Mouse (Mus musculus) stomach, postnatal 0 days (tissue): ENCODE measurements at regions not wholly inside any gene's neighbourhood (a gene's known extent, or its start where the extent isn't known, plus 50 kb on each side); places are given as distances from the start of the nearest gene placed in this dataset.
"Not testable (repeated sequence)": the region's sequence is repeated elsewhere in the genome, so short reads cannot be mapped to it uniquely, and the experiment has no call there.

Source experiments
- ATAC-seq: fragments of 200-750 bp; cut with Nextera tagmentation; 2 replicates; pipeline ENCODE4 v1.8.0; 2017; ENCODE audit not compliant: low FRiP score, low TSS enrichment
- DNase-seq: peaks from one replicate; pipeline ENCODE4 v3.0.0-alpha.2; 2016; ENCODE audit warnings: low spot score
- H3K27ac ChIP-seq: fragments of 300-500 bp; sonication (generic); replicated peaks from 2 replicates; pipeline ENCODE4 v1.5.1; 2014; ENCODE audit warnings: mild to moderate bottlenecking, control low read depth
- H3K27me3 ChIP-seq: fragments of 300-500 bp; sonication (generic); 2 replicates; pipeline ENCODE4 v1.6.1; 2014; ENCODE audit warnings: low read length; ENCODE audit not compliant: control insufficient read depth, insufficient read depth
- H3K36me3 ChIP-seq: fragments of 300-500 bp; sonication (generic); 2 replicates; pipeline ENCODE4 v1.6.1; 2014; ENCODE audit warnings: low read length, mixed read lengths; ENCODE audit not compliant: control insufficient read depth, insufficient read depth
- H3K4me1 ChIP-seq: fragments of 300-500 bp; sonication (generic); replicated peaks from 2 replicates; pipeline ENCODE4 v1.6.1; 2014; ENCODE audit warnings: antibody characterized with exemption; ENCODE audit not compliant: control insufficient read depth, insufficient read depth
- H3K4me2 ChIP-seq: fragments of 300-500 bp; sonication (generic); replicated peaks from 2 replicates; pipeline ENCODE4 v1.6.1; 2014; ENCODE audit warnings: low read depth, mild to moderate bottlenecking, control low read depth, moderate library complexity
- H3K4me3 ChIP-seq: fragments of 300-500 bp; sonication (generic); 2 replicates; pipeline ENCODE4 v1.5.1; 2014; ENCODE audit warnings: low read depth, low read length, control low read depth
- H3K9ac ChIP-seq: fragments of 300-500 bp; sonication (generic); 2 replicates; pipeline ENCODE4 v1.6.1; 2014; ENCODE audit warnings: mild to moderate bottlenecking, low read length, control low read depth, mixed read lengths
- H3K9me3 ChIP-seq: fragments of 300-500 bp; sonication (generic); 2 replicates; pipeline ENCODE4 v1.6.1; 2016; ENCODE audit warnings: low read length; ENCODE audit not compliant: control insufficient read depth
- CTCF ChIP-seq: IDR thresholded peaks from 2 replicates; pipeline ENCODE4 v1.5.1; 2016; ENCODE audit warnings: antibody characterized with exemption, low read depth, mild to moderate bottlenecking, moderate library complexity
- EP300 ChIP-seq: optimal IDR thresholded peaks from 2 replicates; pipeline ENCODE3; 2016; ENCODE audit warnings: antibody characterized with exemption
- WGBS: fragments of 180-500 bp; shearing (Covaris S2); extraction: QIAGEN DNeasy Blood & Tissue Kit; methylation state at CpG from one replicate; pipeline ENCODE4 v1.1.7; 2014; 5-methylcytosine and 5-hydroxymethylcytosine counted together

DNA sequence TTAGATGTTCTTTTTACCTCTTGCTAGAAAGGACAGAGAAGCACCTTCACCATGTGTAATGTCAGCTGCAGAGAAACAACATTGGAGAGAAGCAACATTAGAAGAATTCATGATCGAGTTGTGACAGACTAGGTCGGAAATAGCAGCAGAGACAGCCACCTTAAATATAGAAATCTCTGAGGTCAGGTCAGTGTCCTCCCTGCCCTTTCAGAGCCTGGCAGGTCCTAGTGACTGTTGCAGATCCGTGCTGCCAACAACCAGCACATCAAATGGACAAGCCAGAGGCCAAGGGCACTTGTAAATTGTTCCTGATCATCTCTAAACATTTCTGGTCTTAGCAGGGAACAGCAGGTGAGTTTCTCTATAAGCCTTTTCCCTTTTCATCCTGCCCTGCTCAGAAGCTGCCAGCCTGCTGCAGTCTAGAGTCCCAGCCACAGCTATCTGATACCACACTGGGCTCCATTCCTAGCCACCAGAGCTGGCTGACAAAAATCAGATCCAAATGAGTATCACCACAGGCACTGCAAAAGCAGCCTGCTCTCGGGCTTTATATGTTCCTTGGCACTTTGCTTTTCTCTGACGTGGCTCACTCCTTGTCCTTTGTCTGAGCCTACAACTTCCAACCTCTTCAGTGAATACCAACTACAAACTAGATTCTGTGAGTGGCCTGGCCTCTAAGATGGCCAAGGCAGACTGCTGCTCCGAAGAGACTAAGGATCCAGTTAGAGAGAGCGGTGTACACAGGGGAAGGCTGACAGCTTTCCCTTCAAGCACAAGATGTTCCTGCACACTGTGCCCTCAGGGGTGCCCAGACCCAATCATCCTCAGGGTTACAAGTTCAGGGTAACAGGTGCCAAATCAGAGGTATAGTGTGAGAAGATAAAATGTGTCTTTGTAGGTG lies 102.8 kb upstream of the Pfn2 start:
- no peak overlapping the region for H3K9ac ChIP-seq
- H3K9me3 ChIP-seq: no peaks in the 10 kb centered on the region
- no peak for ATAC-seq
- no peak overlapping the region for H3K4me3 ChIP-seq
- 71% methylated on average over 7 of the region's 7 CpGs for WGBS
- no peaks in the 10 kb centered on the region for H3K36me3 ChIP-seq
- no peak overlapping the region for H3K4me2 ChIP-seq
- H3K27ac ChIP-seq: no peak overlapping the region
- TF ChIP-seq CTCF: no peak
- no peak for TF ChIP-seq EP300
- DNase-seq: no peak
- no peaks in the 10 kb centered on the region for H3K4me1 ChIP-seq
- no peaks in the 10 kb centered on the region for H3K27me3 ChIP-seq

DNA sequence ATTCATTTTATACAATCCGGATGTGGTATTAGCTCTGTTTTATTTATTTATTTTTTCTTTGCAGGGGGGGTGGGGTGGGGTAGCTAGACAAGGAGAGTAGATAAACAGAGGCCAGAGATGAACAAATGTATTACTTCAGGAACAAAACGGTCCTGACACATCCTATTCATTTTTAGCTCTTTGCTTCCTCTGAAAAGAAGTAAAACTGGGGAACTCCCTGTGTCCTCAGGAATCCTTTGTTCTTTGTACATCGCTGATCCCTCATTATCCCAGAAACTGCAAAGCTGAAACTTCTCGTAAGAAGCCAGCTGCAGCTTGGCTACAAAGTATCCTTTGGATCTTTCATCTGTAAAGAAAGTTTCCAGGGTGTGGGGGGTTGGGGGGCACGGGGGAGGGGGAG lies 103.6 kb upstream of the Pfn2 start:
- no peak for ATAC-seq
- H3K4me2 ChIP-seq: no peak overlapping the region
- no peak overlapping the region for H3K4me3 ChIP-seq
- no peak overlapping the region for H3K9ac ChIP-seq
- H3K36me3 ChIP-seq: no peaks in the 10 kb centered on the region
- 34% methylated on average over 5 of the region's 5 CpGs for WGBS
- no peaks in the 10 kb centered on the region for H3K27me3 ChIP-seq
- no peak for DNase-seq
- no peaks in the 10 kb centered on the region for H3K9me3 ChIP-seq
- TF ChIP-seq EP300: no peak
- no peak for TF ChIP-seq CTCF
- H3K27ac ChIP-seq: no peak overlapping the region
- H3K4me1 ChIP-seq: no peaks in the 10 kb centered on the region

DNA sequence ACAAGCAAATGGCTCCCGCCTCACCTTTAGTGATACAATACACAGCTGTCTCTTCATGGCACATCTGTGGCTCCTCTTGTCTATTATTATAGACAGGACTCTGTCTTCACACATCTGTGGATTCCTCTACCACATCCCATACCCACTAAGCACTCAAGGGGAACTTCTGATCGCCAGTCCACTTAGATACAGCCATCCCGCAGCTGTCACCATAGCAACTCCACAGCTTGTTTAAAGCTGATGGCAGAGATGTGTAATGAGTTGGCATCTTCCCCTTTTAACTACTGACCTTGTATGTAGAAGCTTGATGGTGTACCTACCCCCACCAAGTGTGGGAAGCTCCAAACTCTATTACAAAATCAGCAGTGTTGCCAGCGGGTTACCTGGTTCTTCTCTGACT lies 109.5 kb upstream of the Pfn2 start:
- Histone ChIP-seq H3K27me3 (no peaks in the 10 kb centered on the region), H3K36me3 (no peaks in the 10 kb centered on the region), H3K4me3 (no peak overlapping the region), H3K4me2 (no peak overlapping the region), H3K9me3 (no peaks in the 10 kb centered on the region), H3K4me1 (no peaks in the 10 kb centered on the region), H3K27ac (no peak overlapping the region), H3K9ac (no peak overlapping the region)
- ATAC-seq (no peak), DNase-seq (no peak)
- TF ChIP-seq CTCF (no peak), EP300 (no peak)
- 76% methylated on average over 4 of the region's 4 CpGs for WGBS

DNA sequence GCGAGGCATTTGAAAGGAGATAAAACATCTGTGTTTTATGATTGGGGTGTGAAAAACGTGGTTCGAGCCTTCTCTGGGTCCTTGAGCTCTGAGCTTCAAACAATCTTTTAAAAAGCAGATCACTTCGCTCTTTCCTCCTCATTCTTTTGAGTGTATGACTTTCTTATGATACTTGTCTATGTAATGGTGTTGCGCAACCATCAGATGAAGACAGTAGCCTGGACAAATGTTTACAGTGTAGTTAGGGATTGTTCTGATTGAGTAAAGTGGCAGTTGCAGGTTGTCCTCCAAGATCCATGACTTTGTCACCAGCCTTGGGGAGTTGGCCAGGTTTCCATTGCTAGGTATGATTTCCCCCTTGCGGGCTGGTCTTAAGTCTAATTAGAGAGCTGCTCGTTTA lies 116.1 kb upstream of the Pfn2 start:
- H3K9ac ChIP-seq: no peak overlapping the region
- no peak for ATAC-seq
- H3K36me3 ChIP-seq: no peaks in the 10 kb centered on the region
- no peak overlapping the region for H3K4me2 ChIP-seq
- no peaks in the 10 kb centered on the region for H3K9me3 ChIP-seq
- no peaks in the 10 kb centered on the region for H3K27me3 ChIP-seq
- no peaks in the 10 kb centered on the region for H3K4me1 ChIP-seq
- no peak overlapping the region for H3K4me3 ChIP-seq
- 80% methylated on average over 7 of the region's 7 CpGs for WGBS
- H3K27ac ChIP-seq: no peak overlapping the region
- DNase-seq: no peak
- no peak for TF ChIP-seq CTCF
- TF ChIP-seq EP300: no peak

DNA sequence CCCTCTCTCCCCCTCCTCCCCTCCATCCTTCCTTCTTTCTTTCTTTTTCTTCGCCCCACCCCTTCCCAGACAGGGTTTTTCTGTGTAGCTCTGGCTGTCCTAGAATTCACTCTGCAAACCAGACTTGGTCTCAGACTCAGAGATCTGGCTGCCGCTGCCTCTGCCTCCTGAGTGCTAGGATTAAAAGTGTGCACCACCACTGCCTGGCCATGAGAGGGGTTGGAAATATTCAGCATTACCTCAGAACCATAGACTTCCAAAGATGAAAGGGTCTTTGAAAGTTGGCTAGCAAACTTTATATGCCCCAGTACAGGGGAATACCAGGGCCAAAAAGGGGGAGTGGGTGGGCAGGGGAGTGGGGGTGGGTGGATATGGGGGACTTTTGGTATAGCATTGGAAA lies 122.7 kb upstream of the Pfn2 start:
- 88% methylated on average over 2 of the region's 2 CpGs for WGBS
- not testable (repeated sequence) for H3K27ac ChIP-seq, H3K36me3 ChIP-seq, H3K4me1 ChIP-seq, H3K4me3 ChIP-seq, H3K27me3 ChIP-seq, H3K9ac ChIP-seq, H3K4me2 ChIP-seq, DNase-seq, H3K9me3 ChIP-seq, ATAC-seq

DNA sequence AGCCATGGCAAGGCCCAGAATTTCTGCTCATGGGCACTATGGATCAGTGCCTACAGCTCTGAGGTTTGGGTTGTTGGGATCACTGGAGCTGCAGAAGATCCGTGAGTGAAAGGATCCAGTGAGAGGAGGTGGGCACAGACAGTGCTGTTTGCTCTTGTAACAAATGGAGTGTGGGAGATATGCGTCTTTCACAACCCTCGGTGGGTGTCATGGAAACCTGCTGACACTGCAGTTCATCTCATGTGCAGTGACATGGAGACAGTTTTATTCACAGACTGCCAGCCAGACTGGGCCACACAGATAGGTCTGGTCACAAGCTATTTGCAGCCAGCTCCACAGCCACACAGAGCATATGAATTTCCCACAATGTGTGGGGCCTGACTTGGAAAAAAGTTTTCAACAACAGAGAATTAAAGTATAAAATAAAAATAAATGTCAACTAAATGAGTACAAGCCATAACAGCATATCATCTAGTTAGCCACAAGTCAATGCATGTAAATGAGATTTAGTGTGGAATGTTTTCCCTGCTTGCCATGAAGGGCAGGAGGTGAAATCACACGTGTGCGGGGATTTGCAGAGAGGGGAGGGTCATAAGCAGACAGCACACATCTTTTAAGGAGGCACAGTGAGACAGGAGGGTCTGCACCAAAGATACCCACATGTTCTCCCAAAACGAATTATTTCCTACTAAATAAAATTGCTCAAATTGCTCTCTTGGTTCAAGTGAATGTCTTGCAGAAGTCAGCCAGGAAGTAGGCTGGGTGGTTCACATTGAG lies 124.8 kb upstream of the Pfn2 start:
- Histone ChIP-seq H3K9me3 (no peaks in the 10 kb centered on the region), H3K4me3 (no peak overlapping the region), H3K36me3 (no peaks in the 10 kb centered on the region), H3K4me2 (no peak overlapping the region), H3K9ac (no peak overlapping the region), H3K27ac (no peak overlapping the region), H3K4me1 (no peaks in the 10 kb centered on the region), H3K27me3 (no peaks in the 10 kb centered on the region)
- TF ChIP-seq CTCF (no peak), EP300 (no peak)
- WGBS: 40% methylated on average over 6 of the region's 6 CpGs
- DNase-seq: no peak
- ATAC-seq: no peak
